Mouse (Mus musculus) liver, postnatal 0 days (tissue): ENCODE data around the gene Tbc1d5. TPM values are rescaled to one million over a fixed set of nuclear protein-coding genes. Genes with fewer than 3 reads are reported as not detected.

Experiments
- ATAC-seq: fragments of 200-750 bp; cut with Nextera tagmentation; 2 replicates; pipeline ENCODE4 v1.8.0; 2017; ENCODE audit warnings: mild to moderate bottlenecking, moderate library complexity
- DNase-seq: peaks from one replicate; pipeline ENCODE4 v3.0.0-alpha.2; 2016
- H3K27ac ChIP-seq: fragments of 300-500 bp; sonication (generic); 2 replicates; pipeline ENCODE4 v1.5.1; 2014; ENCODE audit warnings: antibody characterized with exemption, moderate library complexity, mild to moderate bottlenecking, low read depth
- H3K27me3 ChIP-seq: fragments of 300-500 bp; sonication (generic); 2 replicates; pipeline ENCODE4 v1.6.1; 2014; ENCODE audit warnings: low read length, control low read depth, mixed read lengths; ENCODE audit not compliant: insufficient read depth
- H3K36me3 ChIP-seq: fragments of 300-500 bp; sonication (generic); replicated peaks from 2 replicates; pipeline ENCODE4 v1.6.1; 2014; ENCODE audit warnings: mild to moderate bottlenecking, control low read depth, low read length, moderate library complexity, mixed read lengths; ENCODE audit not compliant: insufficient read depth
- H3K4me1 ChIP-seq: fragments of 300-500 bp; sonication (generic); 2 replicates; pipeline ENCODE4 v1.6.1; 2014; ENCODE audit warnings: antibody characterized with exemption, mild to moderate bottlenecking, control low read depth; ENCODE audit not compliant: insufficient read depth
- H3K4me2 ChIP-seq: fragments of 300-500 bp; sonication (generic); 2 replicates; pipeline ENCODE4 v1.6.1; 2014; ENCODE audit warnings: low read depth, mild to moderate bottlenecking, low read length, moderate library complexity, mixed read lengths
- H3K4me3 ChIP-seq: fragments of 300-500 bp; sonication (generic); 2 replicates; pipeline ENCODE4 v1.5.1; 2014; ENCODE audit warnings: low read depth, low read length
- H3K9ac ChIP-seq: fragments of 300-500 bp; sonication (generic); replicated peaks from 2 replicates; pipeline ENCODE4 v1.6.1; 2014; ENCODE audit warnings: mild to moderate bottlenecking, moderate library complexity
- H3K9me3 ChIP-seq: fragments of 300-500 bp; sonication (generic); 2 replicates; pipeline ENCODE4 v1.6.1; 2016; ENCODE audit warnings: mild to moderate bottlenecking, control low read depth, low read length, mixed read lengths
- CTCF ChIP-seq: sonication (generic); IDR thresholded peaks from 2 replicates; pipeline ENCODE4 v1.5.1; 2016; ENCODE audit warnings: antibody characterized with exemption, low read depth
- EP300 ChIP-seq: IDR thresholded peaks from 2 replicates; pipeline ENCODE4 v1.6.1; 2016; ENCODE audit warnings: antibody characterized with exemption, low read depth, mild to moderate bottlenecking
- WGBS: fragments of 180-500 bp; shearing (Covaris S2); extraction: QIAGEN DNeasy Blood & Tissue Kit; methylation state at CpG from one replicate; pipeline ENCODE4 v1.1.7; 2014; ENCODE audit not compliant: insufficient replicate concordance; 5-methylcytosine and 5-hydroxymethylcytosine counted together
- polyA plus RNA-seq: library from polyadenylated mRNA; unstranded; fragments of >200 nt; fragmentation: Nextera tagmentation; extraction: Ambion mirVana; gene quantifications from 2 replicates; pipeline ENCODE4 v1.2.1, GENCODE M21; 2015

The Tbc1d5 gene
- polyA plus RNA-seq, 1 experiment from 2014 or later, result 2.5 TPM

DNA sequence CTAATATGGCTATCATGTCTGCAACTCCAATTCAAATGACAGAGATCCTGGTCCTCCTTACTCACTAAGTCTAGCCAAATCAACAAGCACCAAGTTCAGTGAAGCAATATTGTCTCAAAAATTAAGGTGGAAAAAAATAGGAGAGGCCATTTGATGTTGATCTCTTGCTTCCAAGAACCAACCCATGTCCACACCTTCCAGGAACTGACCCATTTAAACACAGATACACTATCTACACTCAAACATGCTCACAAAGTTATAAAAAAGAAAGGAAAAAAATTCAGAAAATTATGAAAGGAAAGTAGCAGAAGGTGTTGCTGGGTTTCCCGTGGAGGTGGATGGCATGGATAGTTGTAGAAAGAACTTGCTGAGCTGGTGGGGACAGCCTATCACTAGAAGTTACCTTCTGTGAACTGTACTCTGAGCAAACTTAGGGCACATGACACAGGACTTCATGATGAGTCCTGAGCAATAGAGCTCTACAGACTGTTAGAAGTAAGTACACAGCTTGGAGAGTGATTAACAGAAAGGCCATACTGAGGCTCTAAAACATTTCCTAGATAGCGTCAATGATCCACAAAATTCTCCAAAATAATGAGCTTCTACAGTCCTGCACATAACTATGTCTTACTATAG is 188.3 kb downstream of the Tbc1d5 start:
- TF ChIP-seq EP300, result no peak
- no peak for TF ChIP-seq CTCF
- peak; percentile 30 for ATAC-seq
- WGBS, result 82% methylated on average over 2 of the region's 2 CpGs

DNA sequence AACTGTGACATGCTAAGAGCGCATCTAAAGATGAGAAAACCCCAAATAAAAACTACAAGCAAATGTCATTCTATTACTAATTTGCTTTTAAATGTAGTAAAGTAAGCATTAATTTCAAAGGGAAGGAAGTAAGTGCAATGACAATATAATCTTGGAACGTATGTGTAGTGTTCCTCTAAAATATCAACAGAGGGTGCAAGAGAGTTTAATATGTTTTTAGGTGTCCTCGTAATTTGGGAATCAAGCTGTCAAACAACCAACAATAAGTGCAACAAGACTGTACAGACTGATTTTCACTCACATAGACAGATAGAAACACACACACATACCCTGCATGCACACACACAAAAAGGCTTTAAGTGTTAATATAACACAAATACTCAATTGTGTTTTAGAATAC is 191.2 kb downstream of the Tbc1d5 start:
- no peak overlapping the region for H3K27ac ChIP-seq
- DNase-seq, result no peak
- H3K9me3 ChIP-seq, result no peaks in the 10 kb centered on the region
- H3K9ac ChIP-seq, result no peak overlapping the region
- H3K4me3 ChIP-seq, result no peak overlapping the region
- H3K36me3 ChIP-seq, result no peaks in the 10 kb centered on the region
- H3K27me3 ChIP-seq, result no peaks in the 10 kb centered on the region
- 0 out of 2 replicates have a peak, but pooled peaks cover 2% of the 10 kb centered on the region for H3K4me1 ChIP-seq
- TF ChIP-seq EP300, result no peak
- peak; percentile 49 for TF ChIP-seq CTCF
- 53% methylated on average over 3 of the region's 3 CpGs for WGBS
- ATAC-seq, result no peak
- no peak overlapping the region for H3K4me2 ChIP-seq

More for the DNA sequence above, 188.3 kb downstream of the Tbc1d5 start:
- Histone ChIP-seq H3K9ac (no peak overlapping the region), H3K4me2 (no peak overlapping the region), H3K27ac (no peak overlapping the region), H3K36me3 (no peaks in the 10 kb centered on the region), H3K9me3 (no peaks in the 10 kb centered on the region), H3K27me3 (no peaks in the 10 kb centered on the region), H3K4me1 (0 out of 2 replicates have a peak, but pooled peaks cover 2% of the 10 kb centered on the region), H3K4me3 (no peak overlapping the region)
- no peak for DNase-seq

DNA sequence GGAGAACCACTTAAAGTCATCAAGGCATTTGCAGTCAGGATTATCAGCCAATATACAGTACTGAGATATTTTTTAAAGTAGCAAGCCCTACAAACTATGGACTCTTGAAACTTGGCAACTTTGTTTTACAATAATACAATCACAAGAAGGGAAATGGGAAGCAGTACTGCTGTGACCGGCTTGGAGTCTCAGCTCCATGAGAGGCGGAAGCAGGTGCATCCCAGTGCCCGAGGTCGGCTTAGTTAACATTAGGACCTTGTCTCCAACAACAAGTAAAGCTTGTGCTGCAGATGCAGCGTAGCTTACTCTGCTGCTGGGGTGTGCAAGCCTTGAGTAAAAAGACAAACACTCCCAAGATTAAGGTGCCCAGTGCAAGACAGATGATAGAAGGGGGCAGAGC is 197.2 kb downstream of the Tbc1d5 start:
- TF ChIP-seq EP300 (no peak), CTCF (no peak)
- Histone ChIP-seq H3K4me3 (no peak overlapping the region), H3K27ac (no peak overlapping the region), H3K4me2 (no peak overlapping the region), H3K27me3 (no peaks in the 10 kb centered on the region), H3K9ac (no peak overlapping the region), H3K9me3 (no peaks in the 10 kb centered on the region), H3K4me1 (no peaks in the 10 kb centered on the region), H3K36me3 (no peaks in the 10 kb centered on the region)
- no peak for ATAC-seq
- 88% methylated on average over 5 of the region's 5 CpGs for WGBS
- no peak for DNase-seq

DNA sequence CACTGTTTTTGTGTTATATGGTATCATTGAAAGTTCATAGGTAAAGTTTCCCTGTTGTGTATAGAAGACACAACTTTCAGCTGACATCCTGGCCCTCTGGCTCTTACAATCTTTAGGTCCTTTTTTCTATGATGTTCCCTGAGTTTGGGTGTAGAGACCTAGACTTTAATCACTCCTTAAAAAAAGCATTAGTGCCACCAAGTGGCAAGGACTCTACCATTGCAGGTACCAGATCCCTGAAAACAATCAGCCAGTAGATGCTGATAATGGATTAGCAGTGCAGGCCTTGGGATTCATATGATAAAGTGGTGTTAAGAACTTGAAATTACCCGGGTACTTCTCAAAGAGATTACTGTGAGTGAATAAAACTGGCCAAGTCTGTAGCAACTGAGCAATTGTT is 207.0 kb downstream of the Tbc1d5 start:
- ATAC-seq (no peak), DNase-seq (no peak)
- H3K9ac ChIP-seq, result no peak overlapping the region
- TF ChIP-seq EP300, result no peak
- peak; percentile 45 for TF ChIP-seq CTCF
- no peak overlapping the region for H3K4me2 ChIP-seq
- H3K9me3 ChIP-seq, result no peaks in the 10 kb centered on the region
- no peak overlapping the region for H3K27ac ChIP-seq
- no peak overlapping the region for H3K4me3 ChIP-seq
- H3K4me1 ChIP-seq, result no peaks in the 10 kb centered on the region
- no peaks in the 10 kb centered on the region; the same call in 1 of the 2 replicates for H3K36me3 ChIP-seq
- H3K27me3 ChIP-seq, result no peaks in the 10 kb centered on the region
- WGBS, result 28% methylated on average over 1 of the region's 1 CpGs

DNA sequence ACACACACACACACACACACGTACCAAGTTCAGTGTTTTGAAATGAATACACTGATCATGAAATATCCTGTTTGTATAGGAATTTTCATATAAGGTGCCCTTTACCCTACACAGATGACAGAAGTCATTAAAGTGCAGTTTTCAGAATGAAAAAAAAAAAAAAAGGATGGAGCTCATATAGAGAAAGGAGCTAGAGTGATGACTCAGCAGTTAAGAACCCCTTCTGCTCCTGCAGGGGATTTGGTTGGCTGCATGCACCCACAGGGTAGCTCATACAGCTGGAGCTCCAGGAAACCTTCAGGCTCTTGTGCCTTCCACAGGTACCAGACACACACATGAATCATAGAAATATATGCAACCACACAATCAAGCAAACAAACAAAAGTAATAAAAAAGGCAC is 213.0 kb downstream of the Tbc1d5 start:
- no peak overlapping the region for H3K9ac ChIP-seq
- WGBS, result 78% methylated on average over 1 of the region's 1 CpGs
- no peak overlapping the region for H3K27ac ChIP-seq
- H3K4me1 ChIP-seq, result no peaks in the 10 kb centered on the region
- H3K9me3 ChIP-seq, result no peaks in the 10 kb centered on the region
- no peaks in the 10 kb centered on the region for H3K27me3 ChIP-seq
- peaks cover 14% of the 10 kb centered on the region for H3K36me3 ChIP-seq
- ATAC-seq (no peak), DNase-seq (no peak)
- no peak for TF ChIP-seq CTCF
- TF ChIP-seq EP300, result no peak
- no peak overlapping the region for H3K4me2 ChIP-seq
- no peak overlapping the region for H3K4me3 ChIP-seq

DNA sequence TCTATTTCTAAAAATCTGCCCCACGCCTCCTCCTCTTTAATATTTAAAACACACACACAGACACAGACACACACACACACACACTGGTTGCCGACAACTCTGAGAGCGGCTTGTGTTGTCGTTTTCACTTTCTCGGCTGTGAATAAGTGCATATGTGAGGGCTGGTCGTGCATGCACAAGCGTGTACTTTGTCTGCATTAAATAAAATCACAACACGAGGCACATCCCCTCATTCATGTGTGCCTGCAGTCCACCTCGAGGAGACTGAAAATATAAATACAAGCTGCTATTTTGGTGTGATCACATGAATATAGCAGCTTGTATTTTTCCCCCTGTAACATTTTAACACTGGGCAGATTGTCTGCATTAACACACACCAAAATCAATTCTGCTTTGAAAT is 224.8 kb downstream of the Tbc1d5 start:
- WGBS, result 86% methylated on average over 9 of the region's 9 CpGs
- H3K4me3 ChIP-seq, result no peak overlapping the region
- TF ChIP-seq CTCF, result no peak
- no peak for TF ChIP-seq EP300
- no peaks in the 10 kb centered on the region for H3K4me1 ChIP-seq
- H3K9me3 ChIP-seq, result no peaks in the 10 kb centered on the region
- no peak overlapping the region for H3K27ac ChIP-seq
- DNase-seq (no peak), ATAC-seq (no peak)
- no peak overlapping the region for H3K9ac ChIP-seq
- H3K4me2 ChIP-seq, result no peak overlapping the region
- H3K36me3 ChIP-seq, result peaks cover 10% of the 10 kb centered on the region; the same call in 1 of the 2 replicates
- H3K27me3 ChIP-seq, result no peaks in the 10 kb centered on the region
